Mouse (Mus musculus) heart, postnatal 14 days (tissue): ENCODE results near the gene Olfr825. TPM values are rescaled to one million over a fixed set of nuclear protein-coding genes. Genes with fewer than 3 reads are reported as not detected.
"Not testable (repeated sequence)": the region's sequence is repeated elsewhere in the genome, so short reads cannot be mapped to it uniquely, and the experiment has no call there.

Source experiments
- DNase-seq, 2 experiments: peaks; one replicate each; pipeline ENCODE4 v3.0.0; 2021 to 2022
- intact Hi-C: fragments of 180-260 bp; cut with DNase I; formaldehyde crosslinking; loops from one replicate; pipeline ENCODE4 v1.15.1; 2025
- long read RNA-seq, 2 experiments: library from polyadenylated mRNA; stranded (forward); transcript quantifications; one replicate each; pipeline ENCODE4 v2.0.0; 2021
- total RNA-seq, 2 experiments: library from RNA; stranded (reverse); gene quantifications; 2 replicates each; pipeline ENCODE4 v1.2.3; 2021

The Olfr825 gene
- total RNA-seq: not detected
- long read RNA-seq, experiment 1: 0 reads
- long read RNA-seq, experiment 2: 0 reads

DNA sequence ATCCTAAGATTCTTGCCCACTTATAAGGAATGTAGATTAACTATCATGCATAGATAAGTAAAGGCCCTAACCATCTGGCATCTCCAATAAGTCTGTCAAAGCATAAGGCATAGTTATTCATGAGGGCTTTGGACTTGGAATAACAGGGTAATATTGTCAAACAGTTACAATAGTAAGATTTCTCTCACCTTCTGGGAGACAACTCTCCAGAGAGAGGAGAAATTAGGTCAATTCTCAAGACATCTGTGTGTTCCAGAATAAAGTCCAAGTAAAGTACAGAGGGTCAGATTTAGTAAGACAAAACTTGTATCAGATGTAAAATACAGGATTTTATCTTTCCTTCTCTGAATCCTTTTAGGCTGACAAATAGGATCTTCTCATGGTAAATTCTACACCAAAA, at the start of gene Olfr825:
Gene Olfr825, minus strand, starts transcription at position 101 of the 400 bp plus-strand sequence.
- intact Hi-C loops: no loop called here
- DNase-seq: no peak

DNA sequence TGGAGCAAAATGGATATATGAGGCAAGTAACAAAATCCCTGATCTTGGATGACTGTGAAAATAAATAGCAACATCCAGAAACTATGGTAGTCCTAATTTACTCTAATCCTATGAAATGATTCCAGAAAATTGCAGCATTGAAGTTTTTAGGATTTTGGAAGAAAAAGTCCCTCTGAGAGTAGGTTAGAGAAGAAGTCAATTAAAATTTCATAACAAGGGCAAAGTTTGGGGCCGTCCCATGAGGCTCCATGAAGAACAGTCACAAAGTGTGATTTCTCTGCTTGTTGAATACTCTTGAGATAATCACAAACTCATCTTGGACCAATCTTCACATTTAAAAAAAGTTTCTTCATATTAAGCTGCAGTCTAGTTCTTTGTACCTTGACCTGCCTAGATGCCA, 47.7 kb upstream of the Olfr825 start, which contains the start of gene Olfr827:
Gene Olfr827, minus strand, starts transcription at position 101 of the 400 bp plus-strand sequence.
- DNase-seq: no peak
- intact Hi-C loops: no loop called here

DNA sequence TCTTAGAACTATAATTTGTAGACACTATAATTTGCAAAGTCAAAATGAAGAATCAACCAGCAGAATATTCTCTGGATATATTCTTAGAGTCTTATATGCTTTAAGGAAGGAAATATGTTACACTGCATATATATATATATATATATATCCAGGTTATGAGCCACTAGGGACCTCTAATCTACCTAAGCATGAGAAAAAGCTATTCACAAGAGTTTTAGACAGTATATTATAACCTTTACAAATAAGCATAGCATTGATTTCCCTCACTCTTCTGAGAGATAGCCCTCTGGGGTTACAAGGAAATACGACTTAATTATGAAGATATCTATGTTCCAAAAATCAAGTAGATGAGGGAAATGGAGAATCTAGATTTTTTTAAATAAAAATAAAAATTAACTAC, 17.5 kb upstream of the Olfr825 start, which contains the start of gene Olfr826:
Gene Olfr826, minus strand, starts transcription at position 101 of the 400 bp plus-strand sequence.
- intact Hi-C loops: no loop called here
- no peak for DNase-seq

- intact Hi-C loops: no loop called here
- DNase-seq: no peak
These were observed 1.4 kb downstream of the Olfr825 start for GRCm38 (mm10) chr10:130165196-130165595.

- DNase-seq: no peak
- intact Hi-C loops: no loop called here
These were observed 22.4 kb downstream of the Olfr825 start for GRCm38 (mm10) chr10:130144121-130144520.

DNA sequence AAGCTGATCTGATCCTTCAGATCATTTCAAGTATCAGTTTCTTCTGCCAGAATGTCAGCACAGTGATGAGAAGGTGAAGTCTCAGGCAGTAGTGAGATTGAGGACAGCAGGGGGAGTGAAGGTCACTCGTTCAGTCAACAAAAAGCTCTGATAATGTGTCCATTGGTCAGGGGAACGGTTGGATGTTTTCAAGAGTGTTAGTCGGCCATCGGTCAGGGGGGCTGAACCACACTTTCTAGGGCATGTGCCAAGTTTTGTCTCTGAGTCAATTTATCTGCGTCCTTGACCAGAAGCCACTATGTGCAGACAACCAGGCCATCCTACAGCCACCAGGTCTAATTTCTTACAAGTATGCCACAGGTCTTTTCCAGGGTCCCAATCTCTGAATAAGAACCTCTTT, 24.1 kb downstream of the Olfr825 start:
- intact Hi-C loops, DNase-seq: not testable (repeated sequence)

- no peak for DNase-seq
- intact Hi-C loops: no loop called here
These were observed 31.8 kb downstream of the Olfr825 start for GRCm38 (mm10) chr10:130134811-130135210.

GRCm38 (mm10) chr10:130129900-130130299, 36.7 kb downstream of the Olfr825 start, which contains the start of gene Olfr824:
Gene Olfr824 (minus strand): TSS chr10:130130000.
- DNase-seq, intact Hi-C loops: not testable (repeated sequence)

- intact Hi-C loops, DNase-seq: not testable (repeated sequence)
These were observed 50.5 kb downstream of the Olfr825 start for GRCm38 (mm10) chr10:130116045-130116444.

GRCm38 (mm10) chr10:130115283-130115682, 51.3 kb downstream of the Olfr825 start, which contains the start of gene Olfr823:
Gene Olfr823 (minus strand): TSS chr10:130115383.
- intact Hi-C loops, DNase-seq: not testable (repeated sequence)

Other genes starting within 250 kb of the Olfr825 start
- gene Olfr818, start 217.7 kb downstream of the Olfr825 start, total RNA-seq: not detected
- gene Olfr819, start 199.5 kb downstream of the Olfr825 start, total RNA-seq: not detected
- gene Olfr247, start 190.6 kb downstream of the Olfr825 start, total RNA-seq: not detected
- not detected for gene Gm10310, start 181.7 kb downstream of the Olfr825 start, total RNA-seq
- gene Olfr820, start 154.1 kb downstream of the Olfr825 start, total RNA-seq: not detected
- not detected for gene Olfr821, start 136.4 kb downstream of the Olfr825 start, total RNA-seq
- gene Olfr822, start 95.6 kb downstream of the Olfr825 start, total RNA-seq: not detected
- not detected for gene Olfr823, start 51.4 kb downstream of the Olfr825 start, total RNA-seq
- gene Olfr824, start 36.8 kb downstream of the Olfr825 start, total RNA-seq: not detected
- gene Olfr826, start 17.4 kb upstream of the Olfr825 start, total RNA-seq: not detected
- gene Olfr827, start 47.6 kb upstream of the Olfr825 start, total RNA-seq: not detected
- not detected for gene Neurod4, start 113.5 kb upstream of the Olfr825 start, total RNA-seq
- gene Tespa1, start 156.1 kb upstream of the Olfr825 start, total RNA-seq: 1 to 10 TPM in 1 of 2 experiments, under 1 TPM in 1; 0.29 to 3.8 TPM
- not detected for gene Vmn2r84, start 227.6 kb upstream of the Olfr825 start, total RNA-seq